Mouse (Mus musculus) midbrain, embryonic 12.5 days (tissue): ENCODE measurements at regions not wholly inside any gene's neighbourhood (a gene's known extent, or its start where the extent isn't known, plus 50 kb on each side); places are given as distances from the start of the nearest gene placed in this dataset.
A peak's percentile ranks its signal among the peaks of the same experiment; 100 is the strongest.

Source experiments
- ATAC-seq: fragments of 200-750 bp; cut with Nextera tagmentation; 2 replicates; pipeline ENCODE4 v1.8.0; 2017; ENCODE audit warnings: low read depth, moderate TSS enrichment, moderate library complexity; ENCODE audit not compliant: low FRiP score
- H3K27ac ChIP-seq: fragments of 300-500 bp; sonication (generic); replicated peaks from 2 replicates; pipeline ENCODE4 v1.5.1; 2016; ENCODE audit warnings: mild to moderate bottlenecking
- H3K27me3 ChIP-seq: fragments of 300-500 bp; sonication (generic); 2 replicates; pipeline ENCODE4 v1.6.1; 2016; ENCODE audit warnings: mild to moderate bottlenecking
- H3K36me3 ChIP-seq: fragments of 300-500 bp; sonication (generic); 2 replicates; pipeline ENCODE4 v1.6.1; 2016
- H3K4me1 ChIP-seq: fragments of 300-500 bp; sonication (generic); 2 replicates; pipeline ENCODE4 v1.6.1; 2016
- H3K4me2 ChIP-seq: fragments of 300-500 bp; sonication (generic); replicated peaks from 2 replicates; pipeline ENCODE4 v1.6.1; 2016; ENCODE audit warnings: mild to moderate bottlenecking, moderate library complexity
- H3K4me3 ChIP-seq: fragments of 300-500 bp; sonication (generic); 2 replicates; pipeline ENCODE4 v1.5.1; 2016; ENCODE audit warnings: mild to moderate bottlenecking
- H3K9ac ChIP-seq: fragments of 300-500 bp; sonication (generic); replicated peaks from 2 replicates; pipeline ENCODE4 v1.6.1; 2016; ENCODE audit warnings: mild to moderate bottlenecking, moderate library complexity
- H3K9me3 ChIP-seq: fragments of 300-500 bp; sonication (generic); 2 replicates; pipeline ENCODE4 v1.6.1; 2016; ENCODE audit warnings: mild to moderate bottlenecking
- WGBS: fragments of 180-500 bp; shearing (Covaris S2); methylation state at CpG from one replicate; pipeline ENCODE4 v1.1.7; 2016; 5-methylcytosine and 5-hydroxymethylcytosine counted together

GRCm38 (mm10) chrX:161487691-161488090 lies 200.4 kb downstream of the Gm15262 start:
- peaks cover 23% of the 10 kb centered on the region for H3K27me3 ChIP-seq
- WGBS = 84% methylated on average over 3 of the region's 3 CpGs
- no peaks in the 10 kb centered on the region for H3K4me1 ChIP-seq
- H3K9ac ChIP-seq = no peak overlapping the region
- no peak overlapping the region for H3K27ac ChIP-seq
- H3K36me3 ChIP-seq = no peaks in the 10 kb centered on the region
- no peak overlapping the region for H3K4me2 ChIP-seq
- H3K4me3 ChIP-seq = no peak overlapping the region
- ATAC-seq = no peak
- H3K9me3 ChIP-seq = no peaks in the 10 kb centered on the region

DNA sequence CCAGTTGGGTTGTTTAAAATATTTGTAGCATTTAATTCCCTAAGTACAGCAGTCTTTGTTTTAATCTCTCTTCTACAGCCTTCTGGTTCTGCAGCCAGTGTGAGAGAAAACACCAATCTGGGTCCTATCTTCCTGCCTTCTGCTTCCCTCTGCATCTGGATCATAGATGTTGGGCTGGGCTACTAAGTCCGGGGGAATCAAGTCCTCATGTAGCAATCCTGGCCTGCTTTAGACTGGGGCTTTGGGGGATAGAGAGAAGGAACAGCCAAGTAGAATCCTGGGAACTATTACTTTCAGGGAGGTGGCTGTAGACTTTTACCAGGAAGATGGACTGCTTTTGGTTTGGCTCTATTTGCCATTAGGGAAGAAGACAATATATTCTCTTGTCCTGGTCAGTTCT lies 205.5 kb upstream of the Rai2 start:
- Histone ChIP-seq H3K27me3 (peaks cover 37% of the 10 kb centered on the region), H3K4me2 (no peak overlapping the region), H3K27ac (no peak overlapping the region), H3K9ac (no peak overlapping the region), H3K4me3 (no peak overlapping the region), H3K9me3 (no peaks in the 10 kb centered on the region), H3K4me1 (no peaks in the 10 kb centered on the region), H3K36me3 (no peaks in the 10 kb centered on the region)
- 91% methylated on average over 1 of the region's 1 CpGs for WGBS
- ATAC-seq = no peak

GRCm38 (mm10) chrX:161523432-161524256 lies 193.2 kb upstream of the Rai2 start:
- Histone ChIP-seq H3K27ac (no peak overlapping the region), H3K4me1 (0 out of 2 replicates have a peak, but pooled peaks cover 3% of the 10 kb centered on the region), H3K9ac (no peak overlapping the region), H3K36me3 (no peaks in the 10 kb centered on the region), H3K4me3 (no peak overlapping the region), H3K4me2 (no peak overlapping the region), H3K9me3 (no peaks in the 10 kb centered on the region), H3K27me3 (peaks cover 29% of the 10 kb centered on the region)
- 56% methylated on average over 3 of the region's 3 CpGs for WGBS
- ATAC-seq = peak; percentile 54; the same call in 1 of the 2 replicates

DNA sequence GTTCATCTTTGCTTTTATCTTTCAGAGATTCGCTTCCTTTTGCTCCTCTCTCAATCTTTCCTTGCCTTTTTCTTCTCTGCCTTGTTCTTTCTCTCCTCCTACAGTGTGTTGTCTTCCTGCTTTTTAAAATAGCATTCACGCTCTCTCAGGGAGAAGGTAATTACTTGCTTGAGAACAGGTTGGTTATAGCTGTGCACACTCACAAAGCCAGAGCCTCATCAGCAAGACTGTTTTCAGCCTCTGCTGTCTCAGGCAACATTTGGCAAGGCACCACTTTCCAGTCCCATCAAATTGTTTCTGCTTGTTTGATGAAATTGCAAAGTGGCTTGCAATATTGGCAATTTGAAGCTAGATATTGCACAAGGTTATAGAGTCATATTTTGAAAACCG lies 192.6 kb upstream of the Rai2 start:
- H3K9ac ChIP-seq = no peak overlapping the region
- no peak for ATAC-seq
- WGBS = 71% methylated on average over 3 of the region's 3 CpGs
- H3K36me3 ChIP-seq = no peaks in the 10 kb centered on the region
- H3K27ac ChIP-seq = no peak overlapping the region
- H3K4me3 ChIP-seq = no peak overlapping the region
- 0 out of 2 replicates have a peak, but pooled peaks cover 3% of the 10 kb centered on the region for H3K4me1 ChIP-seq
- no peaks in the 10 kb centered on the region for H3K9me3 ChIP-seq
- H3K27me3 ChIP-seq = peaks cover 32% of the 10 kb centered on the region
- no peak overlapping the region for H3K4me2 ChIP-seq

DNA sequence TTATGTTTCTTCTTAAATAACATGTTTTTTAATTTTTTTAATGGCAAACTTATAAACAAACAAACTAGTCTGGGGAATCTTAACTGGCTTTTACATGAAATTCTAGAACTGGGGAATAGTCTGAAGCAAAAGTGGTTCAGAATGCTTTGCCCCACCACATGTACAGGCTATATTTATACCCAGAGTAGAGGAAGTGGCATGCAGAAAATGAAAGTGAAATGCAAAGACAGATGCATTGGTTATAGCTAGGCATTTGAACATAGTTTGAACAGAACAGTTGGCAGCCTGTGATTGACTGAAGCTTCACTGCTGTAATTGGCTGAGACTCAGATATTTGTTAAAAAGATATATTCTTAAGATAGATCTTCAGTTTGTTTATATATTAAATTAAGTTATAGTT lies 179.6 kb upstream of the Rai2 start:
- no peak for ATAC-seq
- Histone ChIP-seq H3K9me3 (no peaks in the 10 kb centered on the region), H3K9ac (no peak overlapping the region), H3K27ac (no peak overlapping the region), H3K4me3 (no peak overlapping the region), H3K4me2 (no peak overlapping the region), H3K36me3 (no peaks in the 10 kb centered on the region), H3K4me1 (no peaks in the 10 kb centered on the region), H3K27me3 (peaks cover 7% of the 10 kb centered on the region; the same call in 1 of the 2 replicates)

DNA sequence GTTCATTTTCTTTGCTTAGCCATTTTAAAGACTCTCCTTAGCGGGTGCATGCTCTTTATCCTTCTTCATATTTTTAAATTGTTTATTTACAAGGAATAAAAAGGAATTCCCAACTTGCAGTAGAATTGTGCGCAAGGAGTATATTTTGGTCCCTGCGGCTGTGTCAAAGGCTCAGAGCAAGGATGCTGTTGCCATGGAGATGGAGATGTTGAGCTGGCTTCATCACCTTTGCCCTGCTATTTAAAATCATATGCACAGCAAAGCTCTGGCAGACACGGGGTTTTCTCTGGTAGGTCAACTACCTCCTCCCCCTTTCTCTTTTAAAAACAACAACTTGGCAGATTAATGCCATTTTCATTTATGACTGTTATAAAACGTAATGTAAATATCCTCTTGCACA lies 160.0 kb upstream of the Rai2 start:
- 49% methylated on average over 5 of the region's 5 CpGs for WGBS
- Histone ChIP-seq H3K27ac (no peak overlapping the region), H3K9me3 (no peaks in the 10 kb centered on the region), H3K27me3 (peaks cover 4% of the 10 kb centered on the region; the same call in 1 of the 2 replicates), H3K4me2 (no peak overlapping the region), H3K36me3 (no peaks in the 10 kb centered on the region), H3K4me3 (no peak overlapping the region), H3K4me1 (no peaks in the 10 kb centered on the region), H3K9ac (no peak overlapping the region)
- ATAC-seq = no peak

DNA sequence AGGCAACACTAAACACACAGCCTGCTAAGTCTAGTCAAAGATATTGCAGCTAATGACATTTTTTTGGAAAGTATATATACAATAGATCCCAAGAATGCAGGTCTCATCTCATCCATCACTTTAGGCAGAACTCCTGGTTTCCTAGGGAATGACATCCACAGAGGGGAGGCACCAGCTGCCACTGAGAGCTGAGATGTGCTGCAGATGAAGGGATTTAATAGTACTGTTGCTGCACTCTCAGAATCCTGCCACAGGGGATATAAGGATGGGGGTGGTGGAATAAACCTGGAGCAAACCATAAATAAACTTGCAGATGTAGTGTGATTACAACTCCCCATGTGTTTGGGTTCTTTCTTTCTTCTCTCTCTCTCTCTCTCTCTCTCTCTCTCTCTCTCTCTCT lies 158.4 kb upstream of the Rai2 start:
- no peak overlapping the region for H3K4me2 ChIP-seq
- H3K36me3 ChIP-seq = no peaks in the 10 kb centered on the region
- H3K4me3 ChIP-seq = no peak overlapping the region
- H3K27me3 ChIP-seq = peaks cover 4% of the 10 kb centered on the region; the same call in 1 of the 2 replicates
- no peaks in the 10 kb centered on the region for H3K4me1 ChIP-seq
- no peak overlapping the region for H3K27ac ChIP-seq
- no peaks in the 10 kb centered on the region for H3K9me3 ChIP-seq
- no peak overlapping the region for H3K9ac ChIP-seq
- no peak for ATAC-seq

GRCm38 (mm10) chrX:161566435-161566834 lies 150.4 kb upstream of the Rai2 start:
- WGBS = 49% methylated on average over 4 of the region's 4 CpGs
- ATAC-seq = no peak

DNA sequence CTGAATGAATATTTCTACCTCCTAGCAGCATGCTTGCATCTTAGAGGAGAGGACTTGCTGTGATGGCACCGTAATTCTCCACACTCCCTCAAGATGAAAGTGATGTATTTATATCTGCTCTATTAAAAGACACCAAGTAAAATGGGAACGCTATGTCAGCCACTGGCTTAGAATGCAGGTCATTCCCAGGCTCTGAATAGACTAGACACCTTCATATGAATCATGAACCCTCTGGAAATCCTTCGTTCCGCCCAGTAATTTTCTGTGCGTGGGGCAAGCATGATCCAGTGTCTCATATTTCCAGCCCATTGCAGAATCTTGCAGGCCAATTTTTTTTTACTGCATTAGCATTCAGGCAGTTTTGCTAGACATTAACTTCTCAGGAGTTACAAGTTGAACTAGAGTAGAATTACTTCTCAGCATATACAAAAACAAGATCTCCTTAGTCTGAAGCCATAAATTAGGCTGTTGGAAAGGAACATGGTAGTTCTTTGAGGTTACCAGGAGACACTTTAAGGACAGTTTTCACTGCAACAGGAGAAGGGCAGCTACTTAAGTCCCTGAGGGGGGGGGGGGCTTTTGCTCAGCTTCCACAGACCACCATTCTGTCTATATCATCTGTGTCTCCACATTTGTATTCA lies 134.7 kb upstream of the Rai2 start:
- Histone ChIP-seq H3K9me3 (no peaks in the 10 kb centered on the region), H3K27ac (no peak overlapping the region), H3K4me3 (no peak overlapping the region), H3K27me3 (peaks cover 36% of the 10 kb centered on the region), H3K4me1 (no peaks in the 10 kb centered on the region), H3K4me2 (no peak overlapping the region), H3K9ac (no peak overlapping the region), H3K36me3 (no peaks in the 10 kb centered on the region)
- no peak for ATAC-seq
- WGBS = 85% methylated on average over 5 of the region's 5 CpGs

More at GRCm38 (mm10) chrX:161566435-161566834, 150.4 kb upstream of the Rai2 start:
- Histone ChIP-seq H3K4me2 (no peak overlapping the region), H3K4me1 (no peaks in the 10 kb centered on the region), H3K36me3 (no peaks in the 10 kb centered on the region), H3K9ac (no peak overlapping the region), H3K27ac (no peak overlapping the region), H3K9me3 (no peaks in the 10 kb centered on the region), H3K27me3 (peaks cover 23% of the 10 kb centered on the region), H3K4me3 (no peak overlapping the region)

DNA sequence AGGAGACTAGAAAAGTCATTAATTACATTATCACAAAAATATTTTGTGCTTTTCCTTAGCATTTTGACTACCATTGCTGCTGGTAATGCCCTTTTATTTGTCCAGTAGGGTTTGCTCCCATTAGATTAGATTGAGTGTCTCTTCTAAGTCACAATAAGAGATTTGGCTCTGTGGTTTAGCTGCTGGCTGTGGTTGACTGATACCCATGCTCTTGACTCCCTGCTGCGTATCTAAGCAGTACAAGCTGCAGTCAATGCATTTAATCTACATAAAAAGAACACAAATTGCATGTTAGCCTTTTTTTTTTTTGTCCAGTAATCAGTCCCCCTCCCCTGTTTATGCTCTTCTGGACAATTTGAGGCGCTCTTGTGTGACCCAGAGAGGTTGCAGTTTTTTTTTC lies 133.0 kb upstream of the Rai2 start:
- peaks cover 30% of the 10 kb centered on the region for H3K27me3 ChIP-seq
- no peak for ATAC-seq
- 79% methylated on average over 2 of the region's 2 CpGs for WGBS

GRCm38 (mm10) chrX:161633869-161634268 lies 83.0 kb upstream of the Rai2 start:
- no peak overlapping the region for H3K9ac ChIP-seq
- no peaks in the 10 kb centered on the region for H3K9me3 ChIP-seq
- no peaks in the 10 kb centered on the region for H3K36me3 ChIP-seq
- H3K27me3 ChIP-seq = peaks cover 14% of the 10 kb centered on the region
- WGBS = 74% methylated on average over 5 of the region's 5 CpGs
- no peak overlapping the region for H3K4me3 ChIP-seq
- no peak overlapping the region for H3K4me2 ChIP-seq
- no peak overlapping the region for H3K27ac ChIP-seq
- H3K4me1 ChIP-seq = no peaks in the 10 kb centered on the region
- no peak for ATAC-seq

More for the DNA sequence above, 133.0 kb upstream of the Rai2 start:
- H3K27ac ChIP-seq = no peak overlapping the region
- H3K36me3 ChIP-seq = no peaks in the 10 kb centered on the region
- H3K4me1 ChIP-seq = no peaks in the 10 kb centered on the region
- no peak overlapping the region for H3K4me3 ChIP-seq
- H3K9me3 ChIP-seq = no peaks in the 10 kb centered on the region
- no peak overlapping the region for H3K9ac ChIP-seq
- H3K4me2 ChIP-seq = no peak overlapping the region

GRCm38 (mm10) chrX:161634342-161634741 lies 82.5 kb upstream of the Rai2 start:
- peaks cover 11% of the 10 kb centered on the region for H3K27me3 ChIP-seq

More at GRCm38 (mm10) chrX:161634342-161634741, 82.5 kb upstream of the Rai2 start:
- Histone ChIP-seq H3K27ac (no peak overlapping the region), H3K4me1 (no peaks in the 10 kb centered on the region), H3K9ac (no peak overlapping the region), H3K4me3 (no peak overlapping the region), H3K9me3 (no peaks in the 10 kb centered on the region), H3K36me3 (no peaks in the 10 kb centered on the region), H3K4me2 (no peak overlapping the region)
- WGBS = 78% methylated on average over 2 of the region's 2 CpGs
- peak; percentile 52; the same call in 1 of the 2 replicates for ATAC-seq
